Mouse (Mus musculus) brain, embryonic 14.5 days (tissue): ENCODE data around the gene Strn.

Experiments used
- CTCF ChIP-seq: fragments of 200-500 bp; IDR thresholded peaks from 2 replicates; pipeline ENCODE4 v1.5.1; 2012; ENCODE audit warnings: inconsistent platforms, mild to moderate bottlenecking, moderate library complexity, borderline replicate concordance; ENCODE audit not compliant: insufficient read depth, insufficient read length; ENCODE audit errors: extremely low read depth
- POLR2A ChIP-seq: fragments of 200-500 bp; IDR thresholded peaks from 2 replicates; pipeline ENCODE4 v1.6.1; 2012; ENCODE audit warnings: mild to moderate bottlenecking, inconsistent platforms, borderline replicate concordance; ENCODE audit not compliant: poor library complexity, insufficient read depth, insufficient read length, severe bottlenecking; ENCODE audit errors: extremely low read depth

DNA sequence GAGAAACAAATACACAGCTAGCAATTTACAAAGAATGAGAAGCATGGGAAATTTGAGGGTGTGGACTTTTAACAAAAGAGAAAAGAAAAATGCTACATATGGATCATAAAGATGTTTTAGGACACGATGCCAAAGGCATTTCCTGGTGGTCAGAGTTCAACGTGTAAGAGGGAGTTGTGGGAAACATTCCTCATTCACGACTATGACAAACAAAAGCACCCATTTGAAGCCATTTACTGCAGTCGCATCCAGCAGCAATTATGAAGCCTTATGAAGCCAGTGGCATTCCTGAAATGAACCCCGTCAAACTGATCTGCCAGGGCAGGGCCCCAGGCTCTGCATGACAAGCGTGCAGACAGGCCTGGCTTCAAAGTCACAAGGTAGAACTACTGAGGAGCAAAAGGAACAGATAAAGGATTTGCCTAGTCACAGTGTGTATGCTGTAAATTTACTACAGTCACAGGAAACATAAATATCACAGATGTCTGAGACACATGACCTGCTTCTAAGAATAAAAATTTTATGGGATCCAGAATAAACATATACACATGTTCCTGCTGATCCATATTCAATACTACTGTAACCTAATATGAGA lies 12.4 kb downstream of the Strn start:
- no peak for TF ChIP-seq CTCF
- no peak for TF ChIP-seq POLR2A
